7 mouse cellular contexts compared by ENCODE assay signal in genomic region chr5:122059060-122060017, GRCm38 (mm10). TPM values are rescaled to one million over a fixed set of nuclear protein-coding genes. Genes with fewer than 3 reads are reported as not detected.
DNase-seq lines count a peak whose midpoint lies in the region; ATAC-seq and TF ChIP-seq lines count a peak whose summit lies in the region.

No protein-coding gene starts in this region.

- no peak overlapping the region for H3K27ac ChIP-seq in embryonic facial prominence, embryonic 14.5 days (replicated peaks; ENCODE audit: low read depth, low read length)
- no peak overlapping the region for H3K27ac ChIP-seq in heart, embryonic 16.5 days (ENCODE audit: low read length)

- H3K36me3 ChIP-seq in G1E (replicated peaks), result no peaks in the 10 kb centered on the region
- H3K36me3 ChIP-seq in embryonic facial prominence, embryonic 14.5 days (ENCODE audit: control insufficient read depth, insufficient read depth, low read length), result no peaks in the 10 kb centered on the region
- H3K36me3 ChIP-seq in heart, embryonic 16.5 days (ENCODE audit: control insufficient read depth, insufficient read depth), result no peaks in the 10 kb centered on the region
- H3K36me3 ChIP-seq in splenic B cell, adult 2 months (ENCODE audit: control insufficient read depth, insufficient read depth, low read length, poor library complexity, severe bottlenecking), result no peaks in the 10 kb centered on the region

- DNase-seq in G1E (ENCODE audit: low spot score), result peak; percentile 31
- DNase-seq in adrenal gland, postnatal 25 days, result peak; percentile 64
- DNase-seq in embryonic facial prominence, embryonic 14.5 days (ENCODE audit: low spot score), result peak; percentile 68
- peak; percentile 52 to 79 for DNase-seq in kidney, postnatal 36 days
- DNase-seq in splenic B cell, adult 2 months (ENCODE audit: low read depth, low spot score), result peak; percentile 59

- H3K4me2 ChIP-seq in embryonic facial prominence, embryonic 14.5 days (ENCODE audit: low read depth, low read length), result peak overlapping the region; percentile 57
- H3K4me2 ChIP-seq in heart, embryonic 16.5 days (ENCODE audit: low read depth, low read length), result peak overlapping the region; percentile 70

- ATAC-seq in G1E (ENCODE audit: extremely low read depth, insufficient number of reproducible peaks, low FRiP score, poor library complexity, severe bottlenecking), result no peak
- ATAC-seq in embryonic facial prominence, embryonic 14.5 days (ENCODE audit: low read depth), result peak; percentile 19; the same call in 1 of the 2 replicates
- ATAC-seq in heart, embryonic 16.5 days (replicated peaks; ENCODE audit: extremely low read depth, insufficient read depth, low FRiP score), result no peak
- 0 out of 2 replicates have a peak, but pooled peaks have one; percentile 51 for ATAC-seq in megakaryocyte-erythroid progenitor cell, adult 5-6 weeks (replicated peaks; ENCODE audit: low FRiP score, low TSS enrichment, poor library complexity, severe bottlenecking)

- peaks cover 2% of the 10 kb centered on the region; the same call in 1 of the 2 replicates for H3K27me3 ChIP-seq in G1E (ENCODE audit: insufficient read depth, low read length)
- H3K27me3 ChIP-seq in embryonic facial prominence, embryonic 14.5 days (replicated peaks; ENCODE audit: control insufficient read depth, insufficient read depth, low read length), result 0 out of 2 replicates have a peak, but pooled peaks cover under 1% of the 10 kb centered on the region
- no peaks in the 10 kb centered on the region; the same call in 1 of the 2 replicates for H3K27me3 ChIP-seq in heart, embryonic 16.5 days (ENCODE audit: control insufficient read depth, insufficient read depth, low read length)
- H3K27me3 ChIP-seq in splenic B cell, adult 2 months (ENCODE audit: control insufficient read depth, insufficient read depth, low read length, poor library complexity, severe bottlenecking), result no peaks in the 10 kb centered on the region; the same call in 1 of the 2 replicates

- H3K4me3 ChIP-seq in G1E (ENCODE audit: low read depth, low read length), result no peak overlapping the region
- H3K4me3 ChIP-seq in embryonic facial prominence, embryonic 14.5 days (ENCODE audit: low read depth, low read length), result peak overlapping the region; percentile 19; the same call in 1 of the 2 replicates
- peak overlapping the region; percentile 34 for H3K4me3 ChIP-seq in heart, embryonic 16.5 days (ENCODE audit: low read length)

- peak; percentile 9; the same call in 1 of the 2 replicates for TF ChIP-seq CTCF in G1E (IDR thresholded peaks at IDR 0.05; ENCODE audit: low read depth, low read length)

- WGBS in embryonic facial prominence, embryonic 14.5 days, result 27% methylated on average over 35 of the region's 39 CpGs
- WGBS in heart, embryonic 16.5 days, result 24% methylated on average over 39 of the region's 39 CpGs

- peaks cover 3% of the 10 kb centered on the region for H3K9me3 ChIP-seq in G1E (replicated peaks)
- peaks cover 8% of the 10 kb centered on the region; the same call in 1 of the 2 replicates for H3K9me3 ChIP-seq in embryonic facial prominence, embryonic 14.5 days (ENCODE audit: control insufficient read depth, low read length)
- H3K9me3 ChIP-seq in heart, embryonic 16.5 days (replicated peaks; ENCODE audit: control insufficient read depth, low read length), result peaks cover 7% of the 10 kb centered on the region

- peak overlapping the region; percentile 51 for H3K9ac ChIP-seq in embryonic facial prominence, embryonic 14.5 days (ENCODE audit: low read depth, low read length)
- H3K9ac ChIP-seq in heart, embryonic 16.5 days (ENCODE audit: low read length), result peak overlapping the region; percentile 68

- no peaks in the 10 kb centered on the region; the same call in 1 of the 2 replicates for H3K4me1 ChIP-seq in G1E (ENCODE audit: insufficient read depth, low read depth, low read length)
- no peaks in the 10 kb centered on the region for H3K4me1 ChIP-seq in embryonic facial prominence, embryonic 14.5 days (ENCODE audit: control insufficient read depth, insufficient read depth, low read length)
- H3K4me1 ChIP-seq in heart, embryonic 16.5 days (ENCODE audit: control insufficient read depth, insufficient read depth, low read length), result peaks cover 20% of the 10 kb centered on the region

RNA-seq across cellular contexts. Expression of gene Cux2, which starts 9.4 kb away (rescaled TPM):
- total RNA-seq in G1E (2014; fragmentation: Nextera tagmentation), result not detected in 2 replicates
- total RNA-seq in G1E (2017), result 0.11 and 0.58 TPM in 2 replicates
- polyA plus RNA-seq in G1E (2012), result not detected in 2 replicates
- total RNA-seq in adrenal gland, postnatal 25 days (2021), result 20.9 and 29.8 TPM in 2 replicates
- polyA plus RNA-seq in embryonic facial prominence, embryonic 14.5 days (2014; fragmentation: Nextera tagmentation; extraction: Ambion mirVana), result 2.8 and 3.0 TPM in 2 replicates
- 3.0 and 3.7 TPM in 2 replicates for polyA plus RNA-seq in heart, embryonic 16.5 days (2015; fragmentation: Nextera tagmentation; extraction: Ambion mirVana)
- not detected in 2 replicates for total RNA-seq in megakaryocyte-erythroid progenitor cell, adult 5-6 weeks (2014; fragmentation: Nextera tagmentation)
- total RNA-seq in megakaryocyte-erythroid progenitor cell, adult 5-6 weeks (2017), result not detected in 2 replicates

RNA-seq across cellular contexts. Expression of gene Myl2, which starts 41.4 kb away (rescaled TPM):
- not detected in 2 replicates for total RNA-seq in G1E (2014; fragmentation: Nextera tagmentation)
- total RNA-seq in G1E (2017), result not detected in 2 replicates
- not detected in 2 replicates for polyA plus RNA-seq in G1E (2012)
- total RNA-seq in adrenal gland, postnatal 25 days (2021), result not detected in 2 replicates
- 37.4 and 56.5 TPM in 2 replicates for polyA plus RNA-seq in embryonic facial prominence, embryonic 14.5 days (2014; fragmentation: Nextera tagmentation; extraction: Ambion mirVana)
- polyA plus RNA-seq in heart, embryonic 16.5 days (2015; fragmentation: Nextera tagmentation; extraction: Ambion mirVana), result 7,978 and 9,755 TPM in 2 replicates
- total RNA-seq in megakaryocyte-erythroid progenitor cell, adult 5-6 weeks (2014; fragmentation: Nextera tagmentation), result not detected in 2 replicates
- total RNA-seq in megakaryocyte-erythroid progenitor cell, adult 5-6 weeks (2017), result not detected in 2 replicates

Comparison
In these comparisons a context has a peak if more than half of its experiments do, and no peak if none do; other contexts are left out.
1. ATAC-seq: peak in embryonic facial prominence, embryonic 14.5 days (single experiment) and megakaryocyte-erythroid progenitor cell, adult 5-6 weeks (single experiment); none in G1E (single experiment) and heart, embryonic 16.5 days (single experiment).
2. RNA of gene Cux2, which starts 9.4 kb away (total RNA-seq): 20.9 to 29.8 TPM in adrenal gland, postnatal 25 days; 0.11 to 0.58 TPM in G1E and not detected in megakaryocyte-erythroid progenitor cell, adult 5-6 weeks; every median in the first group is over 10 times any median in the second.
3. Peak in every context shown above with its lines, with median percentiles within 50 percentile points of each other: DNase-seq.